Mouse (Mus musculus) ovary, postnatal 14 days (tissue): ENCODE measurements around the gene Tmem242.

ENCODE experiments used
- DNase-seq: peaks from one replicate; pipeline ENCODE4 v3.0.0; 2022; ENCODE audit warnings: low spot score

Tmem242 gene

GRCm38 (mm10) chr17:5377151-5377929 lies 62.7 kb downstream of the Tmem242 start:
- DNase-seq: no peak

- no peak for DNase-seq
These were observed 67.1 kb downstream of the Tmem242 start for GRCm38 (mm10) chr17:5372951-5373350.

- DNase-seq: no peak
These were observed 68.5 kb downstream of the Tmem242 start for GRCm38 (mm10) chr17:5371521-5371920.

- no peak for DNase-seq
These were observed 69.0 kb downstream of the Tmem242 start for GRCm38 (mm10) chr17:5371032-5371431.

- DNase-seq: no peak
These were observed 74.1 kb downstream of the Tmem242 start for GRCm38 (mm10) chr17:5365992-5366398.
